Mouse (Mus musculus) thymus, adult 2 months (tissue): ENCODE data around the gene Col17a1. TPM values are rescaled to one million over a fixed set of nuclear protein-coding genes. Genes with fewer than 3 reads are reported as not detected.

Experiments used
- DNase-seq: peaks from one replicate; pipeline ENCODE4 v3.0.0; 2021
- H3K27ac ChIP-seq: fragments of 200-500 bp; 2 replicates; pipeline ENCODE4 v1.5.1; 2012; ENCODE audit warnings: low read length, control low read depth; ENCODE audit not compliant: control insufficient read depth, insufficient read depth
- H3K27me3 ChIP-seq: fragments of 200-500 bp; 2 replicates; pipeline ENCODE4 v1.6.1; 2012; ENCODE audit warnings: mild to moderate bottlenecking, low read length, moderate library complexity, mixed read lengths; ENCODE audit not compliant: control insufficient read depth, insufficient read depth
- H3K36me3 ChIP-seq: fragments of 200-500 bp; 2 replicates; pipeline ENCODE4 v1.6.1; 2012; ENCODE audit warnings: mild to moderate bottlenecking, low read length, moderate library complexity; ENCODE audit not compliant: control insufficient read depth, insufficient read depth
- H3K4me1 ChIP-seq: fragments of 200-500 bp; replicated peaks from 2 replicates; pipeline ENCODE4 v1.6.1; 2012; ENCODE audit warnings: low read length; ENCODE audit not compliant: control insufficient read depth, insufficient read depth
- H3K4me3 ChIP-seq: fragments of 200-500 bp; 2 replicates; pipeline ENCODE4 v1.5.1; 2012; ENCODE audit warnings: mild to moderate bottlenecking, low read length, control low read depth, moderate library complexity; ENCODE audit not compliant: control insufficient read depth, insufficient read depth
- CTCF ChIP-seq: fragments of 200-500 bp; IDR thresholded peaks from 2 replicates; pipeline ENCODE4 v1.5.1; 2012; ENCODE audit warnings: mild to moderate bottlenecking, control low read depth, low read length, moderate library complexity, borderline replicate concordance; ENCODE audit not compliant: control insufficient read depth, poor library complexity, insufficient read depth; ENCODE audit errors: extremely low read depth
- POLR2A ChIP-seq: fragments of 200-500 bp; IDR thresholded peaks from 2 replicates; pipeline ENCODE4 v1.6.1; 2012; ENCODE audit warnings: mild to moderate bottlenecking, low read length, control low read depth, moderate library complexity; ENCODE audit not compliant: control insufficient read depth, poor library complexity, insufficient read depth; ENCODE audit errors: extremely low read depth
- WGBS: fragments of 180-500 bp; shearing (Covaris S2); methylation state at CpG from one replicate; pipeline ENCODE4 v1.1.7; 2018; 5-methylcytosine and 5-hydroxymethylcytosine counted together
- polyA plus RNA-seq: library from polyadenylated mRNA; depleted of rRNA; stranded (reverse); fragments of >200 nt; gene quantifications from 2 replicates; pipeline ENCODE4 v1.2.3, GENCODE M21; 2012

Col17a1 gene
- polyA plus RNA-seq, 1 experiment: 3.7 TPM

DNA sequence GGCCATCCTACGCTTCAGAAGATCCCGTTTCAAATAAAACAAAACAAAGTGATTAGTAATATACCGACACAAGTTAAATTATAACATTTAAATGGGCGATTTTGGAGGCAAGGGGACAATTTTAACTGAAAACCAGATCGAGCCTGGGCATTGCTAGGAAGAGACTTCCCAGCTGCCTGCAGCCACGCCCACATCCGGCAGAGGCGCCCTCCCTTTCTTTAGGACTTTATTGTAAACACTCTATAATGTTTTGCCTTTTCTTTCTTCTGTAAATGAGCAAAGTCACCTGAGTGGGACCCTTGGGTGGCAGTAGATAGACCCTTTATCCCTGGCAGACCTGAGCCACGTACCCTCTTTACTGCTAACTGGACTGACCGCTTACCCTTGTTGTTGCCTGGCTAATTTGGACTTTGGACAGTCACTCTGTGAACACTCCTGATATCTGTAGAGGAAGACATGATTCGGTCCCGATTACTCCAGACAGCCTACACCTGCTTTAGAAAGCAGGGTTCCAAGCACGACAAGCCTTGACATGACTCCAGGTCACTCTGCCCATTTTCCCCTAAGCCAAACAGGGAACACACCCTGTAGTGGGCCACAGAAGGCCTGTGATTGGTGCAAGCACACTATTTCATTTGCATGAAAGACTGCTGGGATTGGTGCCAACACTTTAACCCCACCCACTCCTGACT lies 13.3 kb upstream of the Col17a1 start:
- no peak for DNase-seq
- Histone ChIP-seq H3K27me3 (no peaks in the 10 kb centered on the region), H3K36me3 (no peaks in the 10 kb centered on the region), H3K4me3 (no peak overlapping the region), H3K27ac (no peak overlapping the region), H3K4me1 (0 out of 2 replicates have a peak, but pooled peaks cover 3% of the 10 kb centered on the region)
- WGBS: 91% methylated on average over 13 of the region's 13 CpGs
- TF ChIP-seq CTCF (no peak), POLR2A (no peak)

DNA sequence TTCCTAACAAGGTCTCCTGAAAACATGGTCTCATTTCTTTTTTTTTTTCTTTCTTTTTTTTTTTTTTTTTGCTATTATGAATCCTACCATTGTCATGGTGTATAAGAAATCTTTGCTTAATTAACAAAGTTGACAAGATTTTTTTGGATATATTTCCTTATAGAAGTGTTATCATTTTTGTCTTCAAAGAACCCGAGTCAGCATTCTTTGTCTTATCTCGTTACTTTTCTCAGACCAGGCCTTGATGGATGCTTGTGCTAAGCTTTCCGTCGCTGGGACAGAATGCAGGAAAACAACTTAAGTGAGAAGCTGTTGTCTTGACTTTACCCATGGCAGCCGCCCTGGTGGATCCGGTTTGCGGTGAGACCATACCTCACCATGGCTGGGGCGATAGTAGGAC lies 8.6 kb upstream of the Col17a1 start:
- TF ChIP-seq POLR2A: no peak
- TF ChIP-seq CTCF: no peak
- 98% methylated on average over 8 of the region's 8 CpGs for WGBS
- DNase-seq: no peak
- Histone ChIP-seq H3K4me3 (no peak overlapping the region), H3K36me3 (no peaks in the 10 kb centered on the region), H3K27ac (no peak overlapping the region), H3K27me3 (no peaks in the 10 kb centered on the region), H3K4me1 (peaks cover 3% of the 10 kb centered on the region; the same call in 1 of the 2 replicates)

- DNase-seq: no peak
- no peak overlapping the region for H3K27ac ChIP-seq
- WGBS: 94% methylated on average over 9 of the region's 9 CpGs
- no peaks in the 10 kb centered on the region for H3K27me3 ChIP-seq
- H3K4me3 ChIP-seq: no peak overlapping the region
- no peaks in the 10 kb centered on the region for H3K36me3 ChIP-seq
- no peaks in the 10 kb centered on the region; the same call in 1 of the 2 replicates for H3K4me1 ChIP-seq
- no peak for TF ChIP-seq POLR2A
- no peak for TF ChIP-seq CTCF
Measured at GRCm38 (mm10) chr19:47699743-47700142, 7.8 kb upstream of the Col17a1 start.

GRCm38 (mm10) chr19:47698266-47698665 lies 6.4 kb upstream of the Col17a1 start:
- Histone ChIP-seq H3K36me3 (no peaks in the 10 kb centered on the region), H3K27me3 (no peaks in the 10 kb centered on the region), H3K4me1 (no peaks in the 10 kb centered on the region; the same call in 1 of the 2 replicates), H3K27ac (no peak overlapping the region), H3K4me3 (no peak overlapping the region)
- no peak for DNase-seq
- WGBS: 80% methylated on average over 9 of the region's 9 CpGs
- TF ChIP-seq POLR2A (no peak), CTCF (no peak)

DNA sequence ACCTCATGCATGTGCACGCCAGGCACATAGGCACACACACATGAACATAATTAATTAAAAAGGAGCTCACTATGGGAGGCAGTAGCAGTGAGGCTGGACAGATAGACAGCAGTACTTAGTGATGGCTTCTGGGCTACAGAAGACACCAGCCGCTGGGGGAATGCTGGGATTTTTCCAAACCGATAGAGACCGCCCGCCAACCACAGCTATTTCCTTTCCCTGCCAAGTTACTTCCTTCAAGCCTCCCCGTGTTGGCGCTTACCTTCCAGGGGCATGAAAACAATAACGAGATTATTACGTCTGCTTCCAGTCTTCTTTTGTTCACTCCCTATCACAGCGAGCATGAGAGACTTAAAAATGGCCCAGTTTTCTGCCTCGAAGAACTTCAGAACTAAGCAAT lies 5.2 kb upstream of the Col17a1 start:
- Histone ChIP-seq H3K27ac (no peak overlapping the region), H3K36me3 (no peaks in the 10 kb centered on the region), H3K4me1 (no peaks in the 10 kb centered on the region; the same call in 1 of the 2 replicates), H3K27me3 (no peaks in the 10 kb centered on the region), H3K4me3 (no peak overlapping the region)
- DNase-seq: no peak
- 20% methylated on average over 11 of the region's 11 CpGs for WGBS
- no peak for TF ChIP-seq CTCF
- no peak for TF ChIP-seq POLR2A

- Histone ChIP-seq H3K27ac (no peak overlapping the region), H3K36me3 (no peaks in the 10 kb centered on the region), H3K4me3 (no peak overlapping the region), H3K4me1 (no peaks in the 10 kb centered on the region; the same call in 1 of the 2 replicates), H3K27me3 (no peaks in the 10 kb centered on the region)
- no peak for DNase-seq
- WGBS: 95% methylated on average over 8 of the region's 8 CpGs
- TF ChIP-seq POLR2A: no peak
- TF ChIP-seq CTCF: no peak
Measured at GRCm38 (mm10) chr19:47696411-47696810, 4.5 kb upstream of the Col17a1 start.

DNA sequence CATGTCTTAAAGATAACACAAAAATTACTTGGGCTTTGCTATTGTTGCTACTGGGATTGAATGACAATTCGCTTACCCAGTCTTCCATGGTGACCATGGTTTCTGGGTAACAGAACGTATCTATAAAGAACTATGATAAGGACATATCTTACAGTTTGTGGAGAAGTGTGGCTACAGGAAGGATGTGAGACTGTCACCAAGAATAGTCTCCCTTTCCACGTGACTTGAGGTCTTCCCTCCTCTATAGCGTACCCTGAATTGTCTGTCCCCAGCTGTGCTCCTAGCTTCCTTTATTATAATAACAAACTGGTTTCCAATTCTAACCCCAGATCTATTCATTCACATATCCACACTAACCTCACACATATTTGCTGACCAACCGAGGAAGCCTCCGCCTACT lies 3.8 kb upstream of the Col17a1 start:
- DNase-seq: no peak
- Histone ChIP-seq H3K27ac (no peak overlapping the region), H3K4me3 (no peak overlapping the region), H3K4me1 (no peaks in the 10 kb centered on the region; the same call in 1 of the 2 replicates), H3K27me3 (no peaks in the 10 kb centered on the region), H3K36me3 (no peaks in the 10 kb centered on the region)
- no peak for TF ChIP-seq POLR2A
- TF ChIP-seq CTCF: no peak
- WGBS: 34% methylated on average over 6 of the region's 6 CpGs
